Mouse (Mus musculus) C2C12 (cell line): ENCODE data around the gene Ccdc141.

ENCODE experiments used
- CTCF ChIP-seq: IDR thresholded peaks from one replicate; pipeline ENCODE4 v1.5.1; 2011; ENCODE audit not compliant: control insufficient read depth, insufficient read depth, insufficient read length
- MAX ChIP-seq: IDR thresholded peaks from one replicate; pipeline ENCODE4 v1.6.1; 2011; ENCODE audit warnings: mild to moderate bottlenecking, control low read depth
- USF1 ChIP-seq: IDR thresholded peaks from one replicate; pipeline ENCODE4 v1.6.1; 2011; ENCODE audit warnings: low read depth, mild to moderate bottlenecking, control low read depth, moderate library complexity

- TF ChIP-seq CTCF (no peak), USF1 (no peak), MAX (no peak)
Measured at GRCm38 (mm10) chr2:77190301-77190700, 19.9 kb upstream of the Ccdc141 start.
